Mouse (Mus musculus): ENCODE measurements around the gene Cers2. TPM values are rescaled to one million over a fixed set of nuclear protein-coding genes. Genes with fewer than 3 reads are reported as not detected.
A peak's percentile ranks its signal among the peaks of the same experiment; 100 is the strongest.

Gene Cers2
- total and polyA plus RNA-seq, 2 experiments from 2014 or later: 89.4 to 108 TPM

DNA sequence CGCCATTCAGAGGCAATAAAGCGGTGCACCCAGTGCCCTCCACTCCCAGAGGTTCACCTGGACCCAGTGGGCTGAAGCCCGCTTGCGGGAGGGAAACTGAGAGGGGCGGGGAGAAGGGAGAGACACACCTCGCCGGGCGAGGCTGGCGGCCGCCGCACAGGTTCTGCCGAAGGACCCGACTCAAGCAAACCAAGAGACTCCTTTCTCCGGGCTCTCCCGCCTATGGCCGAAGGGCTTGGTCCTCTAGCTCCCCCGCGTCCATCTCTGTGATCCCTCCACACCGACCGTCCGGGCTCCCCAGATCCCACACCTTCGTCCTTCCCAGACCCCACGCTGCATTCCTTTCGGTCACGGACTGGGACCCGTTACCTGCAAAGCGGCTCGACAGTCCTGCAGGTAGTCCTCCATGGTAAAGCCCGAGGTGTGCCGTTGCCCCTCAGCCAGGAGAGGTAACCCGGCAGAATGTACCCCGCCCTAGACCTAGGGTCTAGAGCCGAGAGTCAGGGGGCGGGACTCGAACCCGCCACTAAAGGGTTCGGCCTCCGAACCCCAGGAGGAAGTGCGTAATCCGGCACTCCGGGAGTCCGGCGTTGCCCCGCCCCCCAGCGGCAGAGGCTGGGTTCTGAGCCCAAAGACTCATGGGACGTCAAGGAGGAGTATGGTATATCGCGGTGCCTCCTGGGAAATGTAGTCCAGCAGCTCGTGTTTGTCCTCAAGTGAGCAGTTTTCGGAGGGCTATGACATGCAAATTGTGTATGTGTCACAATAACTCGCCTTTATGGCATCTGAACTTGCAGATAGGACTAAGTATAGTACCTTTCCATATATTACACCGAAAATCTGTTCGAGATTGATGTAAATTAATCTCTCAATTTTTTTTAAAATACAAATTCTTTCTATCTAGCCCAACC lies 33.1 kb upstream of the Cers2 start, which contains the start of the genes Mindy1 and Prune1:
TSS of gene Mindy1 (plus strand) at position 130 of the 911 bp plus-strand sequence.
TSS of gene Prune1 (minus strand) at position 861 of the 911 bp plus-strand sequence.
- Histone ChIP-seq H3K4me3 (ENCODE audit: low read depth, low read length) (peak within 1 kb of the TSS; percentile 65), H3K9ac (replicated peaks; ENCODE audit: low read depth, low read length) (peak within 1 kb of the TSS; percentile 86), H3K36me3 (replicated peaks; ENCODE audit: control insufficient read depth, insufficient read depth, low read length) (no peaks in the 10 kb centered on the region), H3K27me3 (ENCODE audit: control insufficient read depth, insufficient read depth, low read length) (no peaks in the 10 kb centered on the region), H3K27ac (ENCODE audit: low read depth) (peak within 1 kb of the TSS; percentile 96), H3K4me2 (ENCODE audit: low read depth, low read length) (peak within 1 kb of the TSS; percentile 85), H3K4me1 (ENCODE audit: control insufficient read depth, insufficient read depth) (peaks cover 22% of the 10 kb centered on the region), H3K9me3 (replicated peaks; ENCODE audit: control insufficient read depth, low read length) (no peaks in the 10 kb centered on the region)
- TF ChIP-seq CTCF (IDR thresholded peaks at IDR 0.05; ENCODE audit: low read depth) (peak; percentile 36), EP300 (IDR thresholded peaks at IDR 0.05; ENCODE audit: low read depth) (0 out of 2 replicates have a peak, but pooled peaks have one; percentile 43)
- DNase-seq (ENCODE audit: low spot score) (peak; percentile 96), ATAC-seq (ENCODE audit: insufficient read depth, low read depth) (peak; percentile 85)
- under 1% methylated on average over 52 of the region's 53 CpGs for WGBS

- under 1% methylated on average over 11 of the region's 11 CpGs for WGBS
- Histone ChIP-seq H3K27ac (ENCODE audit: low read depth) (peak overlapping the region; percentile 96), H3K4me2 (ENCODE audit: low read depth, low read length) (peak overlapping the region; percentile 85), H3K9me3 (replicated peaks; ENCODE audit: control insufficient read depth, low read length) (no peaks in the 10 kb centered on the region), H3K9ac (replicated peaks; ENCODE audit: low read depth, low read length) (peak overlapping the region; percentile 83), H3K4me3 (ENCODE audit: low read depth, low read length) (peak overlapping the region; percentile 65), H3K4me1 (ENCODE audit: control insufficient read depth, insufficient read depth) (peaks cover 14% of the 10 kb centered on the region), H3K36me3 (replicated peaks; ENCODE audit: control insufficient read depth, insufficient read depth, low read length) (peaks cover 2% of the 10 kb centered on the region; the same call in 1 of the 2 replicates), H3K27me3 (ENCODE audit: control insufficient read depth, insufficient read depth, low read length) (no peaks in the 10 kb centered on the region)
- DNase-seq (ENCODE audit: low spot score): no peak
- ATAC-seq (ENCODE audit: insufficient read depth, low read depth): no peak
- no peak for TF ChIP-seq CTCF (IDR thresholded peaks at IDR 0.05; ENCODE audit: low read depth)
- TF ChIP-seq EP300 (IDR thresholded peaks at IDR 0.05; ENCODE audit: low read depth): no peak
Measured at GRCm38 (mm10) chr3:95282381-95282864, 32.2 kb upstream of the Cers2 start.

DNA sequence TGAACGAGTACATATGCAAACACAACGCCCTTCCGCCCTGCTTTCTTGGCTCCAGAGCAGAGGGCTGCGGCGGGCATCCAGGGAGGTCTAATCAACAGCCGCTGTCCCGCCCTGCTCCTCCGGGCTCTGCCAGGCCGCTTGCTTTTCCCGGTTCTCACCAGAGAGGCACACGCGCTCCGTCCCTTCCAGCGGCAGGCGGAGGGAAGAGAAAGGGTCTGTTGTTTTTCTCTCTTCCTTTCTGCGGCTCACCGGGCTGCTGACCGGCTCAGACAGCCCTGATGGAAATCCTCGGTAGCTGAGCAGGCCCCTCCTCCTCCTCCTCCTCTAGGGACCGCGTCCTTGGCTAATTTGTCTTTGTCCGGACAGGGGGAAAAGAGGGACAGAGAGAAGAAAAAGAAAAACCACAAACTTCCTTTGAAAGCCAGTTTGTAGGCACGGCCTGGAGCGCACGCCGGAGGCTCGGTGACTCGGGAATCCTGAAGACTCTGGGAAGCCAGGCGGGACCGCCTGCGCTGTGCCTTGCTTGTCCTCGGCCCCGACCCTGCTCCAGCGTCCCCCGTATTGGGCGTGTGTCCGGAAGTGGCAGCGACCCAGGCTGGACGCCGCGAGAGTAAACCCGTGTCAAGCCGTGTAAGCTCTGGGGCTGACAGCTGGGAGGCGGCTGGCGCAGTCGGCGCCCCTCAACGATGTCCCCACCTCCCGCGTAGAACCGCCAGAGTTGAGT lies 31.6 kb upstream of the Cers2 start:
- Histone ChIP-seq H3K27me3 (ENCODE audit: control insufficient read depth, insufficient read depth, low read length) (no peaks in the 10 kb centered on the region), H3K4me2 (ENCODE audit: low read depth, low read length) (peak overlapping the region; percentile 85), H3K4me3 (ENCODE audit: low read depth, low read length) (peak overlapping the region; percentile 65), H3K9ac (replicated peaks; ENCODE audit: low read depth, low read length) (peak overlapping the region; percentile 83), H3K27ac (ENCODE audit: low read depth) (peak overlapping the region; percentile 96), H3K36me3 (replicated peaks; ENCODE audit: control insufficient read depth, insufficient read depth, low read length) (peaks cover 8% of the 10 kb centered on the region), H3K9me3 (replicated peaks; ENCODE audit: control insufficient read depth, low read length) (no peaks in the 10 kb centered on the region), H3K4me1 (ENCODE audit: control insufficient read depth, insufficient read depth) (peaks cover 9% of the 10 kb centered on the region)
- WGBS: under 1% methylated on average over 50 of the region's 51 CpGs
- 0 out of 2 replicates have a peak, but pooled peaks have one; percentile 10 for TF ChIP-seq CTCF (IDR thresholded peaks at IDR 0.05; ENCODE audit: low read depth)
- no peak for TF ChIP-seq EP300 (IDR thresholded peaks at IDR 0.05; ENCODE audit: low read depth)
- ATAC-seq (ENCODE audit: insufficient read depth, low read depth) (peak; percentile 73), DNase-seq (ENCODE audit: low spot score) (peak; percentile 92)

DNA sequence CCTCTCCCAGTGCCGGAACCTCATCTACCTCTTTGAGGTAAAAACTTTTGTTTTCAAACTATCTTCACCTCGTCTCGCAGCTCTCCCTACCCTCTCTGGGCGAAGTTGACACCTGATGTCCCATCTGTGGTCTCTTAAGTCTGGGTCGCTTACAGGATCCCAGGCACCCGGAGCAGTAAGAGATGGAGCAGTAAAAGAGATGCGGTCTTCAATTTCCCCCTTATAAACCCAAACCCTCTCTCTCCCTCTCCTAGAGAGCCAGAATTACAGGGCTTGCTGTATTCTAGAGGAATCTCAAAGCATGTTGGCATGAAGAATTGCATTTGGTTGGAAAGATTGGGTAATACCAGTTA lies 31.0 kb upstream of the Cers2 start:
- DNase-seq (ENCODE audit: low spot score) (no peak), ATAC-seq (ENCODE audit: insufficient read depth, low read depth) (no peak)
- Histone ChIP-seq H3K9me3 (replicated peaks; ENCODE audit: control insufficient read depth, low read length) (no peaks in the 10 kb centered on the region), H3K4me1 (ENCODE audit: control insufficient read depth, insufficient read depth) (peaks cover 9% of the 10 kb centered on the region), H3K27me3 (ENCODE audit: control insufficient read depth, insufficient read depth, low read length) (no peaks in the 10 kb centered on the region), H3K36me3 (replicated peaks; ENCODE audit: control insufficient read depth, insufficient read depth, low read length) (peaks cover 13% of the 10 kb centered on the region), H3K4me3 (ENCODE audit: low read depth, low read length) (peak overlapping the region; percentile 65), H3K27ac (ENCODE audit: low read depth) (peak overlapping the region; percentile 96), H3K9ac (replicated peaks; ENCODE audit: low read depth, low read length) (peak overlapping the region; percentile 83), H3K4me2 (ENCODE audit: low read depth, low read length) (peak overlapping the region; percentile 85)
- TF ChIP-seq CTCF (IDR thresholded peaks at IDR 0.05; ENCODE audit: low read depth) (no peak), EP300 (IDR thresholded peaks at IDR 0.05; ENCODE audit: low read depth) (no peak)
- 2% methylated on average over 7 of the region's 7 CpGs for WGBS

DNA sequence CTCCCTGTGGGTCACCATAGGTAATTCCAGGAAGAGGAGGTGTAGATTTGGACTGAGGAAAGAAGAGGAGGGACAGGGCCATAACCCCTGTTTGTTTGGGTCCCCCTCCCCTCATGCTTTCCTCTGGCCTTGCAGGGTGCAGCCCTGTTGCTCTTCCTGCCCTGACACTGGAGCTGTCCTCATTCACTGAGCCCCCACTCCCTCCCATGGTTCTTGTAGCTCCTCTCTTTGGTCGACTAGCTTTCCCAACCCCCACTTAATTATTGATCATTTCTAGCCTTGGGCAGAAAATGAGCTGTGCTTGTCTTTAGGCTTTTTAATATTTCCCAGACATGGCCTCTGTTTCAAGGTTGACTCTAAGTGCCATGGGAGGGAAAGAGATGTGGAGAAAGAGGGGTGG lies 30.5 kb upstream of the Cers2 start:
- Histone ChIP-seq H3K4me1 (ENCODE audit: control insufficient read depth, insufficient read depth) (peaks cover 9% of the 10 kb centered on the region), H3K4me3 (ENCODE audit: low read depth, low read length) (peak overlapping the region; percentile 65), H3K4me2 (ENCODE audit: low read depth, low read length) (peak overlapping the region; percentile 85), H3K9me3 (replicated peaks; ENCODE audit: control insufficient read depth, low read length) (no peaks in the 10 kb centered on the region), H3K27ac (ENCODE audit: low read depth) (peak overlapping the region; percentile 96), H3K27me3 (ENCODE audit: control insufficient read depth, insufficient read depth, low read length) (no peaks in the 10 kb centered on the region), H3K36me3 (replicated peaks; ENCODE audit: control insufficient read depth, insufficient read depth, low read length) (peaks cover 14% of the 10 kb centered on the region), H3K9ac (replicated peaks; ENCODE audit: low read depth, low read length) (peak overlapping the region; percentile 83)
- 36% methylated on average over 1 of the region's 1 CpGs for WGBS
- DNase-seq (ENCODE audit: low spot score) (no peak), ATAC-seq (ENCODE audit: insufficient read depth, low read depth) (no peak)
- no peak for TF ChIP-seq CTCF (IDR thresholded peaks at IDR 0.05; ENCODE audit: low read depth)
- TF ChIP-seq EP300 (IDR thresholded peaks at IDR 0.05; ENCODE audit: low read depth): no peak
